Mouse (Mus musculus) fat pad, adult 2 months (tissue): Measurements from ENCODE around the gene Vamp8.
A peak's percentile ranks its signal among the peaks of the same experiment; 100 is the strongest.

Source experiments
- DNase-seq: peaks from one replicate; pipeline ENCODE4 v3.0.0-alpha.2; 2011; ENCODE audit warnings: low read depth, low spot score; ENCODE audit errors: extremely low read depth

The Vamp8 gene

DNA sequence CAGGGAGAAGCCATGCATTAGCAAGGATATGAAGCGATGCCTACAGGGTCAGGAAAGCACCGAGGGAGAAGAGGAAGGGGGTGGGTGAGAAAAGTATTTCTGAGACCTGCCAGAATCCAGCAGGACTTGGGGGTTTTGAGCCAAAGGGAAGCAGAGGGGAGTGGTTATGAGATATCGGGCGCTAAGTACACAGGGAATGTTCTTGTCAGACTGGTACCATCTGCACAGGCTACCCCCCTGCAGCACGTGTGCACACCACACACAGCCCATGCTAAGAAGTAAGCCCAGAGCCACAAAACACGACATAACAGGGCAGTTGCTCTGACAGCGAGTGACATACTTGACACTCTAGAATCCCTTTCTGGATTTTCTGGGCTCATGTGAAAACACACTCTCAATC is 16.3 kb downstream of the Vamp8 start:
- no peak for DNase-seq

DNA sequence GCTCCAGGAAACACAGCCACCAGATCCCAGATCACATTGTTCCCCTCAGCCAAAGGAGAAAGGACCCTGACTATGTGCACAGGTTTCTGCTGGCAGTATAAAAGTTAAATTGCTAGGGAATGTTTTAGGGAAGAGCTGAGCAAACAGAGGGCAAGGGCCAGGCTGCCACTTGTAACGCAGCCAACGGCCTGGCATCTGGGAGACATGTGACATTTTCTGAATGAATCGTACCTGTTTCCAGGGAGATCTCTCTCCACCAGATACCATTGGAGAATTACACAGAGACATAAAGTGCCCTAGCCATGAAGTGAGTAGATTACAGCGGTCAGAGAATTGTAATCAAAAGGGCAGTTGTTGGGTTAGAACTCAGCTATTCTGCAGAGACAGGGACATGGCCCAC is 17.3 kb downstream of the Vamp8 start:
- no peak for DNase-seq

- no peak for DNase-seq
Observed at GRCm38 (mm10) chr6:72371571-72371970, 18.9 kb downstream of the Vamp8 start.

- DNase-seq = no peak
Observed at GRCm38 (mm10) chr6:72371147-72371546, 19.4 kb downstream of the Vamp8 start.

- no peak for DNase-seq
Observed at GRCm38 (mm10) chr6:72370091-72370490, 20.4 kb downstream of the Vamp8 start.

GRCm38 (mm10) chr6:72369557-72369956 is 20.9 kb downstream of the Vamp8 start:
- no peak for DNase-seq

- DNase-seq = no peak
Observed at GRCm38 (mm10) chr6:72367460-72367974, 23.0 kb downstream of the Vamp8 start.

DNA sequence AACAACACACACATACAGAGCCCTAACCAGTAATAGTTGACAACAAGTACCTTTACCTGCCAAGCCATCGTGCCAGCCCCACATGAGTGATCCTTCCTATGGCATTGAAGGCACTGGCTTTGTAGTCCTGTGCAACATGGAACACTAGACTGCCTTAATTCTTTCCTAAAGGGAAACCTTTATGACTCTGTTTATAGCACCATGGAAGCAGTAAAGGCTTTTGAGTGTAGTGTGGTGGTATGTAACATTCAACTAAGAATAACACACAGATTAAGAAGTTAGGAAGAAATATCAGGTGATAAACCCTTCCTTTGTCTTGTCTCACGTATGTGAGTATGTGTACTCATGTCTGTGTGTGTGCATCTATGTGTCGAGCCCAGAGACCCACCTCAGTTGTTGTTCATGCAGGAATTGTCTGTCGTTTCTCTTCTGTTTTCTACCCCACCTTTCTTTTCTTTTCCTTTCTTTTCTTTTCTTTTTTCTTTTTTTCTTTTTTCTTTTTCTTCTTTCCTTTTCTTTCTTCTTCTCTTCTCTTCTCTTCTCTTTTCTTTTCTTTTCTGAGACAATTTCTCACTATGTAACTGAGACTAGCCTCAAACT is 23.6 kb downstream of the Vamp8 start, which contains the start of gene Rnf181:
Gene Rnf181 (minus strand): TSS at position 113 of the 600 bp plus-strand sequence.
- no peak for DNase-seq

DNA sequence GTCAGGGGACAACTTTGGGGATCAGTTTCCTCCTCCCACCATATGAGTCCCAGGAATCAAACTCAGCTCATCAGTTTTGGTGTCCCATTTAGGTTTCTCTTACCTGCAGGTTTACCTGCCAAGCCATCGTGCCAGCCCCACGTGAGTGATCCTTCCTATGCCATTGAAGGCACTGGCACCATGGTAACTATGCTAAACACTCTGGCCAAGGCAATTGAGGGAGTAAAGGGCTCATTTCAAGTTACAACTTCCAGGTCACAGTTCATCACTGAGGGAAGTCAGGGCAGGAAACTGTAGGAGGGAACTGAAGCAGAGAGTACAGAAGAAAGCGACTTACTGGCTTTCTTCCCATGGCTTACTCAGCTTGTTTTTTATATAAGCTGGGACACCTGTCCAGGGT is 24.2 kb downstream of the Vamp8 start:
- no peak for DNase-seq

DNA sequence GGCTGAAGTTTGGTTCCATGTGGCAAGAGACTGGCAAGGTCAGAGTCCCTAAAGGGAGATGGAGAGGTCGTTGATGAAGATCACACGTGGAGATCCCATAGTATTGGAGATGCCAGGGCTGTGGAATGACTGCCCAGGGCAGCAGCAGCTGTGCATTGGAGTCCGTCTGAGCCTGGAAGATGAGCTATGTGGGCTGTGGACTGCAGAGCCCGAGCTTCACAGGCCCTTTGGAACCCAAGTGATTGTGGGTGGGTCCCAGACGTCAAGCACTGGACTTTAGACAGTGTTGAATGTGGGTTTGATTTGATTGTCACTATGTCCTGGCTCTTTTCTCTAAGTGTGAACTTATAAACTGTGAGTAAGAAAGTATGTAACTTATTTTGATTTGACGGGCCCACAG is 25.5 kb downstream of the Vamp8 start:
- no peak for DNase-seq

GRCm38 (mm10) chr6:72364009-72364408 is 26.5 kb downstream of the Vamp8 start:
- no peak for DNase-seq

GRCm38 (mm10) chr6:72362132-72363028 is 28.1 kb downstream of the Vamp8 start:
- DNase-seq = peak; percentile 93

- DNase-seq = no peak
Observed at GRCm38 (mm10) chr6:72361121-72361551, 29.4 kb downstream of the Vamp8 start.

DNA sequence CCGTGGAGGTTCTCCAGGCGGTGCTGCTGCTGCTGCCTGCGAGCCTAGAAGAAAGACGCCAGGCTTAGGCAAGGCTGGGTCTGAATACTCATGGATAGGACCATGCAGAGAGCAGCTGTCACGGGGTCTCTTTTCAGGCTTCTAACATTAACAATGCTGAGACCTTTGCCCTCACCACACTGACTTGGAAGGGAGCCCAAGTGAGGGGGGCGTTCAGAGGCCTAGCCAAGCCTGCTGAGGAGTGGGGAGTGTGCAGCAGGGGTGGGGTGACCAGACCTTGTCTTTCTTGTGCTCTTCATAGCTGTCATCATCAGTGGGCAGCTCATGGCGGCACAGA is 29.9 kb downstream of the Vamp8 start:
- DNase-seq = no peak

DNA sequence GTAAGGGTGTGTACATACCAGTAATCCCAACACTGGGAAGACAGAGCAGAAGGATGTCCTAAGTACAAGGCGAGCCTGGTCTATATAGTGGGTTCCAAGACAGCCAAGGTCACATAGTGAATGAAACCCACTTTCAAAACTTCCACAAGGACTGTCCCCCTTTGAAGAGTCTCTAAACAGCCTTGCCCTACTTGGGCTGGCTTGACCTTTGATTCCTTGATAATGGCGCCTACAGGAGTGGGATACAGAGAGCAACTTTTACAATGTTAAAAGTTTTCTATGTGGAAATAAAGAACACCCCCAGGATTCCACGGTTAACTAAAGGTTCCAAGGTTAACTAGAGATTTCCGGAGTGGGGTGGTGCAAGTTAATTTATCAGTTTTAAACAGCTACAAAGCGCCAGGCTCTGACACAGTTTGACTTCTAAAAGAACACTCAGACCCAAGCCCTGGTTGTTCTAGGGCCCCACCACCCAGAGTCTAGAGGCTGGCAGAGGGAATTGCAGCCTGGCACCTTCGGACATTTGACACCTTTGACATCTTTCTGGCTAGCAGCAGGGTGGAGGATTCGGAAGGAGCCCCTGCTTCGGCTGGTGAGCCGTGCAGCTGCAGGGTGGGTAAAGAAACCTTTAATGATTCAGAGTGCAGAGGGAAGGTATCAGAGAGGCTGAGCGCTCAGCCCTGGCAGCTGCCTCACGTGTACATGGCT is 30.5 kb downstream of the Vamp8 start:
- DNase-seq = no peak

- DNase-seq = no peak
Observed at GRCm38 (mm10) chr6:72359343-72359742, 31.2 kb downstream of the Vamp8 start.

- DNase-seq = no peak
Observed at GRCm38 (mm10) chr6:72358086-72358764, 32.3 kb downstream of the Vamp8 start.

DNA sequence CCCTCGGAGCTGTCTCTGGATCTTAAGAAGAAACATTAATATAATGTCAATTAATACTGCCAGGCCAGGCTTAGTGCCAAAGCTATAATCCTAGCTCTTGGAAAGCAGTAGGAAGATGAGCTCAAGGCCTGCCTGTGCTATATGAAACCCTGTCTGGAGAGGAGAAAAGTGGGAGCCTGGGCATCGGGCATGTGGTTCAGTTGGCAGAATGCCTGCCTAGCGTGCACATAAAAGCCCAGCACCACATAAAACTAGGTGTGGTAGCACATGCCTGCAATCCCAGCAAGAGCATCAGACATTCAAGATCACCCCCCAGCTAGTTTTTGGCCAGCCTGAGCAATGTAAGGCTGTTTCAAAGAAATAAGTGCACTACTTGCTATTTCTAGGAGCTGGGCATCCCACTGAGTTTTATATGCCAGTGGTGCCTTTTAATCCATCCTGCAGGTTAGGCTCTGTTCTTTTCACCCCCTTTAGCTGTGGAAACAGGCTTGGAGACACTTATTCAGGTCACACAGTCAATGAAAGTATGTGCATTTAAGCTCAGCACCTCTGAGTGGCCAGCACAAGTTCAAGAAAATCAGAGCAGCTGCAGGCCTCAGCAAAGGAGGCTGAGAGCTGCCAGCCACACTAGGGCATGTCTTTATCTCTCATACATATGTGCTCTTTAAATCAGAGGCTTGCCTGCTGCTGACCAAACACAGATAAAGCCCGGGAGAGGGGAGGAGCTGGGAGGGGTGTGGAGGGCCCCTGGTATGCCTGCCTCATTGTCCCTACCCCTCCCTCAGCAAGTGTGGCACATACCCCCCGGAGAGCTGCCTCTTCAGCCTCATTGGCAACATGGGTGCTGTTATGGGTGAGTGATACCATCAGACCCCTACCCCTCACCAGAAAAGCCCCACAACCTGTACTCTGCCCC is 33.1 kb downstream of the Vamp8 start:
- no peak for DNase-seq

- no peak for DNase-seq
Observed at GRCm38 (mm10) chr6:72356001-72356532, 34.4 kb downstream of the Vamp8 start.
